11 mouse cellular contexts compared by ENCODE assay signal in genomic region chr13:24414635-24415206, GRCm38 (mm10).
DNase-seq lines count a peak whose midpoint lies in the region; ATAC-seq and TF ChIP-seq lines count a peak whose summit lies in the region.
"Had no signal": no experiment of that assay in that cellular context is flagged by ENCODE, and none has a peak within 500 bp of the region (broad histone marks: within the 10 kb centered on the region; RNA-seq: fewer than 3 reads in every experiment).

No protein-coding gene starts in this region.

- H3K27me3 ChIP-seq in forebrain, postnatal 0 days (ENCODE audit: insufficient read depth, low read length) = no peaks in the 10 kb centered on the region
- H3K27me3 ChIP-seq in hindbrain, embryonic 16.5 days (replicated peaks; ENCODE audit: control insufficient read depth, insufficient read depth, low read length) = no peaks in the 10 kb centered on the region
- H3K27me3 ChIP-seq in cerebellum, adult 2 months (ENCODE audit: control insufficient read depth, insufficient read depth, low read length) = no peaks in the 10 kb centered on the region

- no peak overlapping the region for H3K9ac ChIP-seq in forebrain, postnatal 0 days
- no peak overlapping the region for H3K9ac ChIP-seq in hindbrain, embryonic 16.5 days (ENCODE audit: low read depth, low read length)

- peak; percentile 14 for DNase-seq in kidney, postnatal 10 days
- DNase-seq in kidney, adult 18-20 months = no peak
- peak; percentile 85 for DNase-seq in A20 (ENCODE audit: low read depth, low spot score)
- peak; percentile 49 for DNase-seq in CD4-positive helper T cell, adult 2 months (ENCODE audit: low read depth, low spot score)
- DNase-seq in kidney, postnatal 36 days = peak; percentile 42 to 44
- DNase-seq in forebrain, postnatal 0 days = no peak
- DNase-seq in cerebellum, adult 2 months = no peak
- DNase-seq: adrenal gland, adult 8-10 months; cerebellum, postnatal 10 days; retina, postnatal 1 day had no signal

- H3K36me3 ChIP-seq in forebrain, postnatal 0 days (ENCODE audit: insufficient read depth) = no peaks in the 10 kb centered on the region
- no peaks in the 10 kb centered on the region for H3K36me3 ChIP-seq in hindbrain, embryonic 16.5 days (ENCODE audit: control insufficient read depth, insufficient read depth, low read length)

- H3K27ac ChIP-seq in forebrain, postnatal 0 days (ENCODE audit: low read depth, low read length) = no peak overlapping the region
- H3K27ac ChIP-seq in hindbrain, embryonic 16.5 days (ENCODE audit: low read depth, low read length) = no peak overlapping the region
- H3K27ac ChIP-seq in cerebellum, adult 2 months (ENCODE audit: insufficient read depth, low read length) = no peak overlapping the region

- 65% methylated on average over 4 of the region's 4 CpGs for WGBS in forebrain, postnatal 0 days
- 51% methylated on average over 4 of the region's 4 CpGs for WGBS in hindbrain, embryonic 16.5 days
- 46% methylated on average over 4 of the region's 4 CpGs for WGBS in cerebellum, adult 2 months

- no peak for ATAC-seq in forebrain, postnatal 0 days
- ATAC-seq in hindbrain, embryonic 16.5 days = no peak

- no peak overlapping the region for H3K4me2 ChIP-seq in forebrain, postnatal 0 days (ENCODE audit: low read depth)
- no peak overlapping the region for H3K4me2 ChIP-seq in hindbrain, embryonic 16.5 days (ENCODE audit: low read length)

- TF ChIP-seq CTCF in forebrain, postnatal 0 days (IDR thresholded peaks at IDR 0.05; ENCODE audit: low read depth) = no peak
- TF ChIP-seq CTCF in cerebellum, adult 2 months (IDR thresholded peaks at IDR 0.05; ENCODE audit: borderline replicate concordance, insufficient read depth, low read depth, low read length) = no peak

- H3K4me1 ChIP-seq in forebrain, postnatal 0 days (ENCODE audit: insufficient read depth) = no peaks in the 10 kb centered on the region
- H3K4me1 ChIP-seq in hindbrain, embryonic 16.5 days (ENCODE audit: control insufficient read depth, insufficient read depth, low read depth, low read length) = no peaks in the 10 kb centered on the region
- no peaks in the 10 kb centered on the region for H3K4me1 ChIP-seq in cerebellum, adult 2 months (ENCODE audit: control insufficient read depth, insufficient read depth, low read length)

- no peak overlapping the region for H3K4me3 ChIP-seq in forebrain, postnatal 0 days (ENCODE audit: low read depth, low read length)
- H3K4me3 ChIP-seq in hindbrain, embryonic 16.5 days (ENCODE audit: low read length) = no peak overlapping the region
- no peak overlapping the region for H3K4me3 ChIP-seq in cerebellum, adult 2 months (replicated peaks; ENCODE audit: insufficient read depth, low read depth, low read length)

- H3K9me3 ChIP-seq in forebrain, postnatal 0 days (ENCODE audit: low read length) = no peaks in the 10 kb centered on the region
- no peaks in the 10 kb centered on the region for H3K9me3 ChIP-seq in hindbrain, embryonic 16.5 days (ENCODE audit: control insufficient read depth, low read length)

- TF ChIP-seq POLR2A in cerebellum, adult 2 months (IDR thresholded peaks at IDR 0.05; ENCODE audit: borderline replicate concordance, insufficient read depth, low read length) = no peak

Comparison
In these comparisons a context has a peak if more than half of its experiments do, and no peak if none do; other contexts are left out.
1. DNase-seq: peak in kidney, postnatal 10 days (single experiment), A20 (single experiment), CD4-positive helper T cell, adult 2 months (single experiment) and kidney, postnatal 36 days (2 of 2); none in kidney, adult 18-20 months (single experiment), forebrain, postnatal 0 days (single experiment) and cerebellum, adult 2 months (0 of 2).